Mouse (Mus musculus): ENCODE data around the gene Ankrd13d. TPM values are rescaled to one million over a fixed set of nuclear protein-coding genes. Genes with fewer than 3 reads are reported as not detected.

Ankrd13d gene
- polyA plus RNA-seq, 1 experiment from 2014 or later, result 16.3 TPM

- Histone ChIP-seq H3K9me3 (replicated peaks; ENCODE audit: control insufficient read depth, low read length) (no peaks in the 10 kb centered on the region), H3K9ac (ENCODE audit: low read length) (no peak overlapping the region), H3K4me2 (ENCODE audit: low read length) (no peak overlapping the region), H3K27me3 (replicated peaks; ENCODE audit: control insufficient read depth, insufficient read depth, low read length) (no peaks in the 10 kb centered on the region; the same call in 1 of the 2 replicates), H3K4me1 (ENCODE audit: control insufficient read depth, insufficient read depth, low read length) (peaks cover 7% of the 10 kb centered on the region; the same call in 1 of the 2 replicates), H3K4me3 (ENCODE audit: low read depth, low read length) (no peak overlapping the region), H3K27ac (ENCODE audit: low read depth, low read length) (no peak overlapping the region), H3K36me3 (ENCODE audit: control insufficient read depth, insufficient read depth, low read length) (no peaks in the 10 kb centered on the region)
- DNase-seq (ENCODE audit: low spot score), result peak; percentile 86
- WGBS, result 17% methylated on average over 8 of the region's 8 CpGs
- peak; percentile 43; the same call in 1 of the 2 replicates for ATAC-seq
These were observed 54.9 kb downstream of the Ankrd13d start for GRCm38 (mm10) chr19:4227894-4228678.

GRCm38 (mm10) chr19:4227446-4227845, 55.5 kb downstream of the Ankrd13d start:
- no peak overlapping the region for H3K27ac ChIP-seq (ENCODE audit: low read depth, low read length)
- peaks cover 7% of the 10 kb centered on the region; the same call in 1 of the 2 replicates for H3K4me1 ChIP-seq (ENCODE audit: control insufficient read depth, insufficient read depth, low read length)
- H3K36me3 ChIP-seq (ENCODE audit: control insufficient read depth, insufficient read depth, low read length), result no peaks in the 10 kb centered on the region
- H3K4me3 ChIP-seq (ENCODE audit: low read depth, low read length), result no peak overlapping the region
- WGBS, result 64% methylated on average over 5 of the region's 5 CpGs
- no peak overlapping the region for H3K9ac ChIP-seq (ENCODE audit: low read length)
- H3K4me2 ChIP-seq (ENCODE audit: low read length), result no peak overlapping the region
- no peak for DNase-seq (ENCODE audit: low spot score)
- no peak for ATAC-seq
- H3K27me3 ChIP-seq (replicated peaks; ENCODE audit: control insufficient read depth, insufficient read depth, low read length), result no peaks in the 10 kb centered on the region; the same call in 1 of the 2 replicates
- no peaks in the 10 kb centered on the region for H3K9me3 ChIP-seq (replicated peaks; ENCODE audit: control insufficient read depth, low read length)

GRCm38 (mm10) chr19:4226779-4227178, 56.2 kb downstream of the Ankrd13d start:
- H3K4me3 ChIP-seq (ENCODE audit: low read depth, low read length), result no peak overlapping the region
- no peaks in the 10 kb centered on the region for H3K36me3 ChIP-seq (ENCODE audit: control insufficient read depth, insufficient read depth, low read length)
- H3K27ac ChIP-seq (ENCODE audit: low read depth, low read length), result no peak overlapping the region
- no peak overlapping the region for H3K4me2 ChIP-seq (ENCODE audit: low read length)
- no peak for ATAC-seq
- no peak overlapping the region for H3K9ac ChIP-seq (ENCODE audit: low read length)
- no peaks in the 10 kb centered on the region; the same call in 1 of the 2 replicates for H3K27me3 ChIP-seq (replicated peaks; ENCODE audit: control insufficient read depth, insufficient read depth, low read length)
- H3K9me3 ChIP-seq (replicated peaks; ENCODE audit: control insufficient read depth, low read length), result no peaks in the 10 kb centered on the region
- WGBS, result 88% methylated on average over 7 of the region's 7 CpGs
- H3K4me1 ChIP-seq (ENCODE audit: control insufficient read depth, insufficient read depth, low read length), result 0 out of 2 replicates have a peak, but pooled peaks cover 3% of the 10 kb centered on the region
- no peak for DNase-seq (ENCODE audit: low spot score)

GRCm38 (mm10) chr19:4222165-4222564, 60.8 kb downstream of the Ankrd13d start:
- H3K9ac ChIP-seq (ENCODE audit: low read length), result peak overlapping the region; percentile 25; the same call in 1 of the 2 replicates
- peaks cover 6% of the 10 kb centered on the region; the same call in 1 of the 2 replicates for H3K4me1 ChIP-seq (ENCODE audit: control insufficient read depth, insufficient read depth, low read length)

GRCm38 (mm10) chr19:4220957-4221743, 61.8 kb downstream of the Ankrd13d start:
- Histone ChIP-seq H3K27me3 (replicated peaks; ENCODE audit: control insufficient read depth, insufficient read depth, low read length) (peaks cover 10% of the 10 kb centered on the region), H3K9me3 (replicated peaks; ENCODE audit: control insufficient read depth, low read length) (no peaks in the 10 kb centered on the region), H3K4me3 (ENCODE audit: low read depth, low read length) (no peak overlapping the region), H3K27ac (ENCODE audit: low read depth, low read length) (no peak overlapping the region), H3K9ac (ENCODE audit: low read length) (0 out of 2 replicates have a peak overlapping the region, but pooled peaks have one; percentile 13), H3K4me1 (ENCODE audit: control insufficient read depth, insufficient read depth, low read length) (peaks cover 6% of the 10 kb centered on the region; the same call in 1 of the 2 replicates), H3K4me2 (ENCODE audit: low read length) (no peak overlapping the region), H3K36me3 (ENCODE audit: control insufficient read depth, insufficient read depth, low read length) (no peaks in the 10 kb centered on the region)
- ATAC-seq (no peak), DNase-seq (ENCODE audit: low spot score) (peak; percentile 37)
- WGBS, result 52% methylated on average over 14 of the region's 14 CpGs

More at GRCm38 (mm10) chr19:4222165-4222564, 60.8 kb downstream of the Ankrd13d start:
- ATAC-seq, result no peak
- no peaks in the 10 kb centered on the region for H3K9me3 ChIP-seq (replicated peaks; ENCODE audit: control insufficient read depth, low read length)
- 0 out of 2 replicates have a peak, but pooled peaks cover 3% of the 10 kb centered on the region for H3K27me3 ChIP-seq (replicated peaks; ENCODE audit: control insufficient read depth, insufficient read depth, low read length)
- DNase-seq (ENCODE audit: low spot score), result no peak
- H3K27ac ChIP-seq (ENCODE audit: low read depth, low read length), result no peak overlapping the region
- no peak overlapping the region for H3K4me3 ChIP-seq (ENCODE audit: low read depth, low read length)
- no peak overlapping the region for H3K4me2 ChIP-seq (ENCODE audit: low read length)
- 84% methylated on average over 11 of the region's 11 CpGs for WGBS
- H3K36me3 ChIP-seq (ENCODE audit: control insufficient read depth, insufficient read depth, low read length), result no peaks in the 10 kb centered on the region

GRCm38 (mm10) chr19:4220416-4220815, 62.5 kb downstream of the Ankrd13d start:
- H3K9me3 ChIP-seq (replicated peaks; ENCODE audit: control insufficient read depth, low read length), result no peaks in the 10 kb centered on the region
- no peak overlapping the region for H3K9ac ChIP-seq (ENCODE audit: low read length)
- no peak overlapping the region for H3K4me2 ChIP-seq (ENCODE audit: low read length)
- no peak overlapping the region for H3K27ac ChIP-seq (ENCODE audit: low read depth, low read length)
- no peaks in the 10 kb centered on the region for H3K36me3 ChIP-seq (ENCODE audit: control insufficient read depth, insufficient read depth, low read length)
- DNase-seq (ENCODE audit: low spot score), result no peak
- no peak for ATAC-seq
- no peak overlapping the region for H3K4me3 ChIP-seq (ENCODE audit: low read depth, low read length)
- peaks cover 17% of the 10 kb centered on the region for H3K27me3 ChIP-seq (replicated peaks; ENCODE audit: control insufficient read depth, insufficient read depth, low read length)
- 45% methylated on average over 4 of the region's 4 CpGs for WGBS
- H3K4me1 ChIP-seq (ENCODE audit: control insufficient read depth, insufficient read depth, low read length), result peaks cover 6% of the 10 kb centered on the region; the same call in 1 of the 2 replicates

Small RNA genes lying within 50 kb of the gene (microRNA-seq; reads per million reads assigned to microRNA genes)
- 0.53 reads per million for gene Mir6985

Other genes with a start within 250 kb of the Ankrd13d start
- gene Gstp1, start 245.2 kb downstream of the Ankrd13d start, polyA plus RNA-seq (2014; fragmentation: Nextera tagmentation; extraction: Ambion mirVana), result 369 and 398 TPM in 2 replicates
- gene Gstp2, start 237.1 kb downstream of the Ankrd13d start, polyA plus RNA-seq (2014; fragmentation: Nextera tagmentation; extraction: Ambion mirVana), result 1.2 and 4.2 TPM in 2 replicates
- not detected in 2 replicates for gene Gstp3, start 223.6 kb downstream of the Ankrd13d start, polyA plus RNA-seq (2014; fragmentation: Nextera tagmentation; extraction: Ambion mirVana)
- gene Cabp2, start 201.6 kb downstream of the Ankrd13d start, polyA plus RNA-seq (2014; fragmentation: Nextera tagmentation; extraction: Ambion mirVana), result not detected in 2 replicates
- gene Cdk2ap2, start 186.0 kb downstream of the Ankrd13d start, polyA plus RNA-seq (2014; fragmentation: Nextera tagmentation; extraction: Ambion mirVana), result 88.6 and 91.7 TPM in 2 replicates
- gene Pitpnm1, start 183.1 kb downstream of the Ankrd13d start, polyA plus RNA-seq (2014; fragmentation: Nextera tagmentation; extraction: Ambion mirVana), result 29.1 and 40.8 TPM in 2 replicates
- gene Aip, start 157.3 kb downstream of the Ankrd13d start, polyA plus RNA-seq (2014; fragmentation: Nextera tagmentation; extraction: Ambion mirVana), result 85.2 and 94.4 TPM in 2 replicates
- gene Gpr152, start 143.3 kb downstream of the Ankrd13d start, polyA plus RNA-seq (2014; fragmentation: Nextera tagmentation; extraction: Ambion mirVana), result not detected in 2 replicates
- gene Cabp4, start 139.1 kb downstream of the Ankrd13d start, polyA plus RNA-seq (2014; fragmentation: Nextera tagmentation; extraction: Ambion mirVana), result 0.08 and 0.12 TPM in 2 replicates
- 134 and 154 TPM in 2 replicates for gene Coro1b, start 134.5 kb downstream of the Ankrd13d start, polyA plus RNA-seq (2014; fragmentation: Nextera tagmentation; extraction: Ambion mirVana)
- gene Ptprcap, start 129.5 kb downstream of the Ankrd13d start, polyA plus RNA-seq (2014; fragmentation: Nextera tagmentation; extraction: Ambion mirVana), result 0.24 TPM in 1 of 2 replicates, not detected in the other
- gene Rps6kb2, start 119.8 kb downstream of the Ankrd13d start, polyA plus RNA-seq (2014; fragmentation: Nextera tagmentation; extraction: Ambion mirVana), result 32.3 and 35.5 TPM in 2 replicates
- gene Carns1, start 107.7 kb downstream of the Ankrd13d start, polyA plus RNA-seq (2014; fragmentation: Nextera tagmentation; extraction: Ambion mirVana), result 3.9 and 4.2 TPM in 2 replicates
- 0.52 and 0.80 TPM in 2 replicates for gene Tbc1d10c, start 91.9 kb downstream of the Ankrd13d start, polyA plus RNA-seq (2014; fragmentation: Nextera tagmentation; extraction: Ambion mirVana)
- 608 and 689 TPM in 2 replicates for gene Ppp1ca, start 91.1 kb downstream of the Ankrd13d start, polyA plus RNA-seq (2014; fragmentation: Nextera tagmentation; extraction: Ambion mirVana)
- 25.5 and 25.7 TPM in 2 replicates for gene Rad9a, start 81.5 kb downstream of the Ankrd13d start, polyA plus RNA-seq (2014; fragmentation: Nextera tagmentation; extraction: Ambion mirVana)
- gene Clcf1, start 68.9 kb downstream of the Ankrd13d start, polyA plus RNA-seq (2014; fragmentation: Nextera tagmentation; extraction: Ambion mirVana), result 0.61 and 0.85 TPM in 2 replicates
- gene AC109138.7, start 68.8 kb downstream of the Ankrd13d start, polyA plus RNA-seq (2014; fragmentation: Nextera tagmentation; extraction: Ambion mirVana), result not detected in 2 replicates
- 17.6 and 19.0 TPM in 2 replicates for gene Pold4, start 51.2 kb downstream of the Ankrd13d start, polyA plus RNA-seq (2014; fragmentation: Nextera tagmentation; extraction: Ambion mirVana)
- 4.0 and 4.3 TPM in 2 replicates for gene Ssh3, start 14.0 kb downstream of the Ankrd13d start, polyA plus RNA-seq (2014; fragmentation: Nextera tagmentation; extraction: Ambion mirVana)
- 17.1 and 21.0 TPM in 2 replicates for gene Grk2, start 23.1 kb upstream of the Ankrd13d start, polyA plus RNA-seq (2014; fragmentation: Nextera tagmentation; extraction: Ambion mirVana)
- 29.2 and 36.3 TPM in 2 replicates for gene Kdm2a, start 115.1 kb upstream of the Ankrd13d start, polyA plus RNA-seq (2014; fragmentation: Nextera tagmentation; extraction: Ambion mirVana)
- 6.3 and 8.3 TPM in 2 replicates for gene Rhod, start 156.3 kb upstream of the Ankrd13d start, polyA plus RNA-seq (2014; fragmentation: Nextera tagmentation; extraction: Ambion mirVana)
- 1.9 TPM in 2 replicates for gene Syt12, start 194.3 kb upstream of the Ankrd13d start, polyA plus RNA-seq (2014; fragmentation: Nextera tagmentation; extraction: Ambion mirVana)
- gene 2010003K11Rik, start 215.4 kb upstream of the Ankrd13d start, polyA plus RNA-seq (2014; fragmentation: Nextera tagmentation; extraction: Ambion mirVana), result not detected in 2 replicates
- gene Pcx, start 227.3 kb upstream of the Ankrd13d start, polyA plus RNA-seq (2014; fragmentation: Nextera tagmentation; extraction: Ambion mirVana), result 14.8 and 19.2 TPM in 2 replicates

Measured in forebrain, embryonic 14.5 days (tissue).